Mouse (Mus musculus): ENCODE measurements around the gene Calr4.

DNA sequence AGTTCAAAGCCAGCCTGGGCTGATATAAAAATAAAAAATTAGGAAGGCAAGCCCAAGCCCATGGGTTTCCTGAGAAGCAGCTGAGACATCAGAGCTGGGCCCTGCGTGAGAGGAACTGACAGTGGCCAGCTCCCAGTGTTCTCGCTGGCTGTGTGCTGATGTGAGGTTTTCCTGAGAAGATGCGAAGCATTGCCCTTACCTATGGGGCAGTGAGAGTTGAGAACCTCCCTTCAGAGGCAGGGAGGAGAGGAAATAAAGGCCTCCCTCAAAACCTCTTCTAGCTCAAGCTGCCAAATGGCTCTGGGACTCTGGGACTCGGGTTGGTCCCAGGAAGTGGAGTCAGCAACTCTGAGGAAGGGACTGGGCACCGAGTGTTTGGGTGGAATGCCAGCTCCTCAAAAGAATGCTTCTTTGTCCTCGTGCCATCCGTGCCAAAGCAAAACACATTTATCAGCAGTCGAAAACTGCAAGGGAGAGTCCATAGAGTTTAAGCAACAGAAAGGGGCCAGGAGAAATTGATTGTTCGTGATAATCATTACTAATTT is 593 bp downstream of the Calr4 start:
- TF ChIP-seq CTCF (IDR thresholded peaks at IDR 0.05; ENCODE audit: low read depth) (no peak), EP300 (IDR thresholded peaks at IDR 0.05; ENCODE audit: low read depth) (no peak)
